Mouse (Mus musculus) lung, embryonic 16.5 days (tissue): ENCODE data around the gene Cntfr. TPM values are rescaled to one million over a fixed set of nuclear protein-coding genes. Genes with fewer than 3 reads are reported as not detected.
"Not testable (repeated sequence)": the region's sequence is repeated elsewhere in the genome, so short reads cannot be mapped to it uniquely, and the experiment has no call there.

Source experiments
- ATAC-seq: fragments of 200-750 bp; cut with Nextera tagmentation; 2 replicates; pipeline ENCODE4 v1.8.0; 2017; ENCODE audit warnings: low read depth, mild to moderate bottlenecking, moderate library complexity
- H3K27ac ChIP-seq: fragments of 300-500 bp; sonication (generic); 2 replicates; pipeline ENCODE4 v1.5.1; 2014; ENCODE audit warnings: mild to moderate bottlenecking, control low read depth, low read length
- H3K27me3 ChIP-seq: fragments of 300-500 bp; sonication (generic); 2 replicates; pipeline ENCODE4 v1.6.1; 2014; ENCODE audit warnings: low read depth, low read length, mixed read lengths; ENCODE audit not compliant: control insufficient read depth, insufficient read depth
- H3K36me3 ChIP-seq: fragments of 300-500 bp; sonication (generic); 2 replicates; pipeline ENCODE4 v1.6.1; 2014; ENCODE audit warnings: low read length; ENCODE audit not compliant: control insufficient read depth, insufficient read depth
- H3K4me1 ChIP-seq: fragments of 300-500 bp; sonication (generic); replicated peaks from 2 replicates; pipeline ENCODE4 v1.6.1; 2014; ENCODE audit warnings: low read length, mixed read lengths; ENCODE audit not compliant: control insufficient read depth, insufficient read depth
- H3K4me2 ChIP-seq: fragments of 300-500 bp; sonication (generic); 2 replicates; pipeline ENCODE4 v1.6.1; 2014; ENCODE audit warnings: low read depth, low read length, control low read depth
- H3K4me3 ChIP-seq: fragments of 300-500 bp; sonication (generic); 2 replicates; pipeline ENCODE4 v1.5.1; 2014; ENCODE audit warnings: mild to moderate bottlenecking, low read length, control low read depth
- H3K9ac ChIP-seq: fragments of 300-500 bp; sonication (generic); 2 replicates; pipeline ENCODE4 v1.6.1; 2014; ENCODE audit warnings: low read length, control low read depth
- H3K9me3 ChIP-seq: fragments of 300-500 bp; sonication (generic); 2 replicates; pipeline ENCODE4 v1.6.1; 2016; ENCODE audit warnings: low read length; ENCODE audit not compliant: control insufficient read depth
- WGBS: fragments of 180-500 bp; shearing (Covaris S2); extraction: QIAGEN DNeasy Blood & Tissue Kit; methylation state at CpG from one replicate; pipeline ENCODE4 v1.1.7; 2014; 5-methylcytosine and 5-hydroxymethylcytosine counted together
- polyA plus RNA-seq: library from polyadenylated mRNA; unstranded; fragments of >200 nt; fragmentation: Nextera tagmentation; extraction: Ambion mirVana; gene quantifications from 2 replicates; pipeline ENCODE4 v1.2.1, GENCODE M21; 2015

The Cntfr gene
- polyA plus RNA-seq, 1 experiment from 2014 or later, result 8.4 TPM

- H3K4me1 ChIP-seq, H3K9ac ChIP-seq, H3K36me3 ChIP-seq, H3K4me2 ChIP-seq, H3K27me3 ChIP-seq, H3K27ac ChIP-seq, H3K9me3 ChIP-seq, H3K4me3 ChIP-seq, ATAC-seq: not testable (repeated sequence)
- 86% methylated on average over 2 of the region's 8 CpGs for WGBS
Observed at GRCm38 (mm10) chr4:41700224-41700623, 3.3 kb upstream of the Cntfr start.

DNA sequence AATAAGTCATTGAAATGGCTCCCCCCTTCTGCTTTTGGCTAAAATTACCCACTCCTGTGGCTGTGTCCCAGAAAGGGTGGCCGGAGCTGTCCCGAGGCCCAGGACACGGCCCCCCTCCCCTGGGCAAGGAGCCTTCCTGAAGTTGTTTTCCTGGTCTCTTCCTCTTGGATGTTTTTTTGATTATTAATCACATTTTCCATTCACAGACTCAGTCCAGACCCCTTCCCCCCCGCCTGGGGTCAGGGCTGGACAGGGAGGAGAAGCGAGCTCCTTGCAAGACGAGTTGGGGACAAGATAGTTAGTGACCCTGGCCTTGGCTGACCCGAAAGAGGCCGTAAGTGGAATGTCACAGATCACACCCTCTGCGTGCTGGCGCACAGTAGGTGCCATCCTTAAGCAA is 2.9 kb upstream of the Cntfr start, which contains the start of gene Il11ra1:
Gene Il11ra1 (plus strand): TSS at position 207 of the 400 bp plus-strand sequence.
- ATAC-seq, result not testable (repeated sequence)
- WGBS, result 65% methylated on average over 9 of the region's 10 CpGs

GRCm38 (mm10) chr4:41698421-41699016 is 1.6 kb upstream of the Cntfr start:
- not testable (repeated sequence) for H3K9me3 ChIP-seq, H3K27me3 ChIP-seq, H3K36me3 ChIP-seq, H3K27ac ChIP-seq, H3K4me3 ChIP-seq, H3K4me1 ChIP-seq, ATAC-seq, H3K9ac ChIP-seq
- WGBS, result 6% methylated on average over 13 of the region's 32 CpGs
- H3K4me2 ChIP-seq, result peak overlapping the region; percentile 8; the same call in 1 of the 2 replicates

More for the DNA sequence above, 2.9 kb upstream of the Cntfr start, which contains the start of gene Il11ra1:
- H3K9ac ChIP-seq, H3K4me3 ChIP-seq, H3K27me3 ChIP-seq, H3K4me2 ChIP-seq, H3K9me3 ChIP-seq, H3K36me3 ChIP-seq, H3K4me1 ChIP-seq, H3K27ac ChIP-seq: not testable (repeated sequence)

DNA sequence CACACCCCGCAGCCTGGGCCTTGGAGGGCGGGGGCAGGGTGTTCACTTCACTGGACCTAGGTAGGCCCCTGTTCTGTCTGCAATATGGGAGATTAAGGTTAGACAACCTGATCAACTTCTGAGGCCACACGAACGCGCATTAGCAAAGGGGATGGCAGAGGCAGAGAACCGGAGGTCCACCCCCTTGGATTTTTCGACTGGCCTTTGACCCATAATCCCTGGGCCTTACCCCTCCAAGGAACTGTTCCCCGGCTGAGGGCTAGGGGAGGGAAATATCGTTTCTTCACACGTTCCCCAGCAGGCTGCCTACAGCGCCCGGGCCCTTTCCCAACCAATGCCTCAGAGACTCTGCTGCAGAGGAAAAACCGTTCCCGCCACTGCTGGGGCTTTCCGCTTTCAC is 437 bp downstream of the Cntfr start:
- not testable (repeated sequence) for H3K4me2 ChIP-seq, H3K4me3 ChIP-seq, H3K4me1 ChIP-seq, H3K27ac ChIP-seq, H3K27me3 ChIP-seq, H3K36me3 ChIP-seq, H3K9ac ChIP-seq, H3K9me3 ChIP-seq, ATAC-seq
- 13% methylated on average over 9 of the region's 15 CpGs for WGBS

DNA sequence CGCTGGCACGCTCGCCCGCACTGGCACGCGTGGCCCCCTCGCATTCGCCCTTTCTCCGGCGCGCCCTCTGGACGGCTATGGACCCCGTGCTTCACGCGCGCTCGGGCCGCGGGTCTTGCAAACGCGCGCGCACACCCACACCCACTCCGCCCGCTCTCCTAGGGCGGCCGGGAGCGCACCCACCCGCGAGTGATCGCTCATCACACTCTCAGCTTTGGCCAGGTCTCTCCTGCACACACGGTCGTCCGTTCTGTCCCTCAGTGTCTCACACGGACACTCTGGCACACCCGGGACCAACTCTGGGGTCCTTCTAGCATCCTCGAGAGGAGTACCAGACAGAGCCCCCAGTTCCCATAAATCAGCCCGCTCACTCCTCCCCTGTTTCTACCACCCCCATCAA is 1.1 kb downstream of the Cntfr start:
- H3K27ac ChIP-seq, H3K9me3 ChIP-seq, H3K27me3 ChIP-seq, H3K36me3 ChIP-seq, H3K4me1 ChIP-seq, ATAC-seq, H3K9ac ChIP-seq: not testable (repeated sequence)
- Histone ChIP-seq H3K4me3 (peak overlapping the region; percentile 19; the same call in 1 of the 2 replicates), H3K4me2 (peak overlapping the region; percentile 35; the same call in 1 of the 2 replicates)
- 3% methylated on average over 11 of the region's 38 CpGs for WGBS

DNA sequence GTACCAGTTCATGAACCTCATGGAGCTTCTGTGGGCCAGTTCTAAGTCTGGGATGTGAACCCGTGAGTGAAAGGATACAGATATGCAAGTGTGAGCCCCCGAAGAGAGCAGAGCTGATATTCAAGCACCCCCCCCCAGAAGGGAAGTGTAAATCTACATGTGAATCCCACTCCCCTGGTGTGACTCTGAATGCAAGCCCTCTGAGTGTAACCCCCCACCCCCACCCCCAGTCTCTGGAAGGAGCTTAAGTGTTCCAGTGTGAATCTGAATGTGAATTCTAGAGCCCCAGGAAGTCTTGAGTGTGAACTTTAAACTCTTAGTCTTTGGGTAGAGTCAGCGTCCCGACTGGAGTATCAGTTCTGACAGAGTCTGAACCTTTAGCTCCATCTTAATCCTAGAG is 3.4 kb downstream of the Cntfr start:
- not testable (repeated sequence) for H3K27ac ChIP-seq, ATAC-seq, H3K36me3 ChIP-seq, H3K9ac ChIP-seq, H3K4me3 ChIP-seq, H3K27me3 ChIP-seq, H3K4me2 ChIP-seq, H3K4me1 ChIP-seq, H3K9me3 ChIP-seq
- 17% methylated on average over 4 of the region's 4 CpGs for WGBS

DNA sequence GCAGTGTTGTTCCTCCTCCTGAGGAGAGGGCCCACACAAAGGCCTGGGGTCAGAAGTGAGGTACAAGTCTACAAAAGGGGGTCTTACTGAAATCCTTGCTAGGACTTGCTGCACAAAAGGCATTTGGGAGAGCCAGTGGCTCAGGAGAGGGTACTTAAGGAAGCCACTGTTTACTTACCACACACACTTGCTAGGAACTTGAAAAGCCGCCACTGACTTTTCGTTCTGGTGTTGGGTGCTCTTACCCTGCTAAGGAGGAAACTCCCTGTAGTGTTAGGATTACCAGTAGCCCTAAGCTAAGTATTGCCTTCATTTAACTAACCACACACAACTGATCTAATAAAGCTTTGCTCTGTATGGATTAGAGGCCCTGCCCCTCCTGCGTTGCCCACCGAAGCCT is 6.9 kb downstream of the Cntfr start:
- peak; percentile 66; the same call in 1 of the 2 replicates for ATAC-seq

DNA sequence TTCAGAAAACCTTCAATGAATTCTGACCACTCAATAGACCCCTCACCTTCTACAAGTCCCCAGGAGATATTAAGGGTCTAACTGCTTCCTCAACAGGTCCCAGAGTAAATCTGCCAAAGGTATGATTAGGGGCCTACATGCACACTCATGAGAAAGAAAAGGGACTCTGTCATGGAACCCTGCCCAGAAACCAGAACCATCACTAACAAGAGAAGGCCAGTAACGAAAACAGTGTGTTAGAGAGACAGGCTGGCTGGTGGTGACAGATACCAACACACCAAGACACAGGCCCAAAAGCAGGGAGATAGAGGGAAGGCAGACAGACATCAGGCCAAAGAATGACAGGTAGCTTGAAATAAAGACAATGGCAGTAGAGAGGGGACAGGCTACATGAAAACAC is 8.3 kb downstream of the Cntfr start:
- not testable (repeated sequence) for H3K27ac ChIP-seq, H3K9me3 ChIP-seq, H3K9ac ChIP-seq, H3K4me3 ChIP-seq, H3K4me2 ChIP-seq, ATAC-seq, H3K4me1 ChIP-seq, H3K36me3 ChIP-seq, H3K27me3 ChIP-seq
- WGBS, result 41% methylated on average over 1 of the region's 1 CpGs

More for the DNA sequence above, 6.9 kb downstream of the Cntfr start:
- H3K36me3 ChIP-seq, H3K4me3 ChIP-seq, H3K27ac ChIP-seq, H3K9me3 ChIP-seq, H3K4me2 ChIP-seq, H3K27me3 ChIP-seq, H3K4me1 ChIP-seq, H3K9ac ChIP-seq: not testable (repeated sequence)
- WGBS, result no CpG with 5 or more reads among the region's 4 CpGs

DNA sequence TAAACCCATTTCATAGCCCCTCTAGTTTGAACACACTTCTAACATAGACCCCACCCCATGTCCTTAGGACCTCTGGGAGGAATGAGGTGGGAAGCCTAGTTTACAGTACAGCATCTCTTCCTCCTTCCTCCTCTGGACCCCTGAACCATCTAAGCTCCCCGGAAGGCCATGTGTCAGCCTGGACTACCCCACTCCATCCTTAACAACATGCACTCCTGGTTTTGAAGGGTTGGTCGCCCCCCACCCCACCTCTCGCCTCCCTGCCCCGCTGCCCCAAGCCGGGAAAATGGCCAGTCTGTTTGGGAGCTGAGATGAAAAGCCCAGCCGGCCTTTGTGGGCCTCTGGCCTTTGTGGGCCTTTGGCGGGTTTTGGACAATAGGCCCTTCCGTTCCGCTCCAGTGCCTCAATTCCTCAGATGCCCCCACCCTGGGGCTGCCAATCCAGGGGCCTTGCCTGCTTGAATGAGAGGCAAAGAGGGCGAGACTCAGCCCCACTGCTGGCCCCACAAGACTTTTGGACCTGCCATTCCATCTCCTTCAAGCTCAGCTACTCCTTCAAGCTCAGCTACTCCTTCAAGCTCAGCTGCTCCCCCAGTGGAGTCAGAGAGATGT is 10.9 kb downstream of the Cntfr start:
- not testable (repeated sequence) for H3K9ac ChIP-seq, H3K36me3 ChIP-seq, H3K27ac ChIP-seq, H3K4me1 ChIP-seq, ATAC-seq, H3K9me3 ChIP-seq, H3K4me2 ChIP-seq, H3K27me3 ChIP-seq, H3K4me3 ChIP-seq
- 62% methylated on average over 9 of the region's 10 CpGs for WGBS
